Mouse (Mus musculus) small intestine, adult 2 months (tissue): ENCODE data around the gene A2ml1.

ENCODE experiments used
- CTCF ChIP-seq: fragments of 200-500 bp; IDR thresholded peaks from 2 replicates; pipeline ENCODE4 v1.5.1; 2012; ENCODE audit warnings: low read depth, mild to moderate bottlenecking, control low read depth, inconsistent platforms, low read length, moderate library complexity, mixed read lengths; ENCODE audit not compliant: insufficient replicate concordance, insufficient read length; ENCODE audit errors: extremely low read depth
- POLR2A ChIP-seq: fragments of 200-500 bp; IDR thresholded peaks from 2 replicates; pipeline ENCODE4 v1.6.1; 2012; ENCODE audit warnings: low read depth, mild to moderate bottlenecking, control low read depth, inconsistent platforms, low read length, moderate library complexity

- TF ChIP-seq CTCF (no peak), POLR2A (no peak)
These were observed 24.9 kb upstream of the A2ml1 start for GRCm38 (mm10) chr6:128606350-128606749.
